Mouse (Mus musculus) c-Kit-negative CD71-positive TER-119-positive erythroid progenitor cells, embryonic 14.5 days (primary cell): ENCODE measurements at regions not wholly inside any gene's neighbourhood (a gene's known extent, or its start where the extent isn't known, plus 50 kb on each side); places are given as distances from the start of the nearest gene placed in this dataset.

ENCODE experiments used
- DNase-seq: peaks from one replicate; pipeline ENCODE4 v3.0.0-alpha.2; 2013; ENCODE audit warnings: low read depth, low spot score

GRCm38 (mm10) chr1:185151130-185151799, 52.7 kb upstream of the Rab3gap2 start:
- no peak for DNase-seq

GRCm38 (mm10) chr1:185150431-185151129, 53.3 kb upstream of the Rab3gap2 start:
- DNase-seq = no peak

- no peak for DNase-seq
Observed at GRCm38 (mm10) chr1:185144791-185145190, 59.1 kb upstream of the Rab3gap2 start.

GRCm38 (mm10) chr1:185144006-185144405, 59.9 kb upstream of the Rab3gap2 start:
- DNase-seq = no peak

- no peak for DNase-seq
Observed at GRCm38 (mm10) chr1:185140317-185140716, 63.6 kb upstream of the Rab3gap2 start.

- DNase-seq = no peak
Observed at GRCm38 (mm10) chr1:185128209-185128608, 75.7 kb upstream of the Rab3gap2 start.

- DNase-seq = no peak
Observed at GRCm38 (mm10) chr1:185125737-185126286, 78.1 kb upstream of the Rab3gap2 start.

GRCm38 (mm10) chr1:185121552-185121951, 82.4 kb upstream of the Rab3gap2 start:
- no peak for DNase-seq

- DNase-seq = no peak
Observed at GRCm38 (mm10) chr1:185120416-185120815, 83.5 kb upstream of the Rab3gap2 start.

- DNase-seq = no peak
Observed at GRCm38 (mm10) chr1:185117711-185118110, 86.2 kb upstream of the Rab3gap2 start.

GRCm38 (mm10) chr1:185113687-185114086, 90.2 kb upstream of the Rab3gap2 start:
- no peak for DNase-seq

- DNase-seq = no peak
Observed at GRCm38 (mm10) chr1:185112017-185112399, 91.9 kb upstream of the Rab3gap2 start.

GRCm38 (mm10) chr1:185111347-185112016, 92.4 kb upstream of the Rab3gap2 start:
- DNase-seq = no peak

GRCm38 (mm10) chr1:185104945-185105884, 98.7 kb upstream of the Rab3gap2 start:
- no peak for DNase-seq

- DNase-seq = no peak
Observed at GRCm38 (mm10) chr1:185103803-185104202, 100.1 kb upstream of the Rab3gap2 start.

- no peak for DNase-seq
Observed at GRCm38 (mm10) chr1:185098975-185099958, 99.9 kb upstream of the Mark1 start.

- DNase-seq = no peak
Observed at GRCm38 (mm10) chr1:185098195-185098974, 99.0 kb upstream of the Mark1 start.

- no peak for DNase-seq
Observed at GRCm38 (mm10) chr1:185096741-185097140, 97.4 kb upstream of the Mark1 start.

GRCm38 (mm10) chr1:185092757-185093156, 93.4 kb upstream of the Mark1 start:
- no peak for DNase-seq
